Mouse (Mus musculus): ENCODE measurements around the gene Vrk1.

DNA sequence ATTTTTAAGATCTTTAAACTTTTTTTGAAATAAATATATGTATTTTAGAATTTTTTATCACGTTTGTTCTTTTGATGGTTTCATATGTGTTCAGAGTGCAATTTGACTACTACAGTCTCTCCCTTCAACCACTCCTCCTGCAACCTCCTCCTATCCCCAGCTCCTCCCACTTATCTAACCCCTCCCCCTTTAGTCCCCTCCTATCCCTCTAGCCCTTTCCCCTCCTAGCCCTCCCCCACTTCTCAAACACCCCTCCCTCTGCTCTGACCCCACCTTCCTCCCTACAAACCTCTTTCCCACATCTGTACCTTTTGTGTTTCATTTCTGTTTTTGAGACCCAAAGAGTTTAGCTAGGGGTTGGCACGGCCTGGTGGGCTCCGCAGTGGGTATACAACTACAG lies 114.6 kb downstream of the Vrk1 start:
- TF ChIP-seq FLI1 (IDR thresholded peaks at IDR 0.05; ENCODE audit: low read length): no peak
- TF ChIP-seq GATA1 (IDR thresholded peaks at IDR 0.05; ENCODE audit: borderline replicate concordance, low read length): no peak

Measured in megakaryocyte, embryonic 14.5 days (primary cell).